Mouse (Mus musculus): Measurements from ENCODE around the gene RPS10-NUDT3. TPM values are rescaled to one million over a fixed set of nuclear protein-coding genes. Genes with fewer than 3 reads are reported as not detected.

RPS10-NUDT3 gene
- not detected for total RNA-seq (2021)
- polyA plus RNA-seq (2012; rRNA removed) = not detected in 2 replicates
- long read RNA-seq, partial matches to known transcripts = 1 of 1 reads
- long read RNA-seq, other reads (novel, unspliced or antisense) = 0 of 1 reads

- Histone ChIP-seq H3K4me1 (ENCODE audit: control insufficient read depth, insufficient read depth, low read length) (peaks cover 4% of the 10 kb centered on the region), H3K4me3 (peak within 1 kb of the TSS; percentile 67), H3K36me3 (ENCODE audit: control insufficient read depth, insufficient read depth, low read length) (peaks cover 2% of the 10 kb centered on the region; the same call in 1 of the 2 replicates), H3K9ac (ENCODE audit: low read depth, low read length) (peak within 1 kb of the TSS; percentile 76), H3K27ac (peak within 1 kb of the TSS; percentile 68), H3K79me2 (replicated peaks; ENCODE audit: control insufficient read depth, insufficient read depth, low read length) (no peaks in the 10 kb centered on the region), H3K27me3 (ENCODE audit: control insufficient read depth, insufficient read depth, low read length) (no peaks in the 10 kb centered on the region)
- TF ChIP-seq CTCF (IDR thresholded peaks at IDR 0.05) = no peak
- TF ChIP-seq POLR2A (IDR thresholded peaks at IDR 0.05; ENCODE audit: insufficient read depth, low read depth, low read length) = peak; percentile 89
- TF ChIP-seq EP300 (IDR thresholded peaks at IDR 0.05; ENCODE audit: insufficient read depth, low read depth, low read length) = 0 out of 2 replicates have a peak, but pooled peaks have one; percentile 15
- DNase-seq = peak; percentile 92 to 94
- under 1% methylated on average over 72 of the region's 72 CpGs for WGBS
- intact Hi-C loops (cut with DNase I) = loop anchor here (10.0 kb wide), 1 partner anchor 420 kb away; no protein-coding TSS in a partner anchor
Observed at GRCm38 (mm10) chr17:27634871-27635574, at the start of gene RPS10-NUDT3. TSS of gene RPS10-NUDT3 (minus strand) at chr17:27635222.

GRCm38 (mm10) chr17:27678924-27679813, 44.1 kb upstream of the RPS10-NUDT3 start:
- Histone ChIP-seq H3K79me2 (replicated peaks; ENCODE audit: control insufficient read depth, insufficient read depth, low read length) (no peaks in the 10 kb centered on the region), H3K27me3 (ENCODE audit: control insufficient read depth, insufficient read depth, low read length) (peaks cover 2% of the 10 kb centered on the region; the same call in 1 of the 2 replicates), H3K27ac (no peak overlapping the region), H3K36me3 (ENCODE audit: control insufficient read depth, insufficient read depth, low read length) (no peaks in the 10 kb centered on the region), H3K9ac (ENCODE audit: low read depth, low read length) (no peak overlapping the region), H3K4me1 (ENCODE audit: control insufficient read depth, insufficient read depth, low read length) (no peaks in the 10 kb centered on the region), H3K4me3 (no peak overlapping the region)
- 50% methylated on average over 11 of the region's 11 CpGs for WGBS
- no peak for DNase-seq
- no peak for TF ChIP-seq EP300 (IDR thresholded peaks at IDR 0.05; ENCODE audit: insufficient read depth, low read depth, low read length)
- no peak for TF ChIP-seq POLR2A (IDR thresholded peaks at IDR 0.05; ENCODE audit: insufficient read depth, low read depth, low read length)
- no peak for TF ChIP-seq CTCF (IDR thresholded peaks at IDR 0.05)
- intact Hi-C loops (cut with DNase I) = no loop called here

GRCm38 (mm10) chr17:27677756-27678155, 42.7 kb upstream of the RPS10-NUDT3 start:
- Histone ChIP-seq H3K4me3 (no peak overlapping the region), H3K4me1 (ENCODE audit: control insufficient read depth, insufficient read depth, low read length) (no peaks in the 10 kb centered on the region), H3K36me3 (ENCODE audit: control insufficient read depth, insufficient read depth, low read length) (no peaks in the 10 kb centered on the region), H3K27me3 (ENCODE audit: control insufficient read depth, insufficient read depth, low read length) (no peaks in the 10 kb centered on the region), H3K79me2 (replicated peaks; ENCODE audit: control insufficient read depth, insufficient read depth, low read length) (no peaks in the 10 kb centered on the region), H3K27ac (no peak overlapping the region), H3K9ac (ENCODE audit: low read depth, low read length) (no peak overlapping the region)
- intact Hi-C loops (cut with DNase I) = no loop called here
- no peak for TF ChIP-seq EP300 (IDR thresholded peaks at IDR 0.05; ENCODE audit: insufficient read depth, low read depth, low read length)
- no peak for TF ChIP-seq CTCF (IDR thresholded peaks at IDR 0.05)
- no peak for TF ChIP-seq POLR2A (IDR thresholded peaks at IDR 0.05; ENCODE audit: insufficient read depth, low read depth, low read length)
- WGBS = 78% methylated on average over 5 of the region's 5 CpGs
- no peak for DNase-seq

- Histone ChIP-seq H3K27ac (no peak overlapping the region), H3K4me1 (ENCODE audit: control insufficient read depth, insufficient read depth, low read length) (no peaks in the 10 kb centered on the region), H3K36me3 (ENCODE audit: control insufficient read depth, insufficient read depth, low read length) (no peaks in the 10 kb centered on the region), H3K4me3 (no peak overlapping the region), H3K79me2 (replicated peaks; ENCODE audit: control insufficient read depth, insufficient read depth, low read length) (no peaks in the 10 kb centered on the region), H3K9ac (ENCODE audit: low read depth, low read length) (no peak overlapping the region), H3K27me3 (ENCODE audit: control insufficient read depth, insufficient read depth, low read length) (no peaks in the 10 kb centered on the region)
- 51% methylated on average over 7 of the region's 7 CpGs for WGBS
- no peak for DNase-seq
- no peak for TF ChIP-seq EP300 (IDR thresholded peaks at IDR 0.05; ENCODE audit: insufficient read depth, low read depth, low read length)
- no peak for TF ChIP-seq POLR2A (IDR thresholded peaks at IDR 0.05; ENCODE audit: insufficient read depth, low read depth, low read length)
- TF ChIP-seq CTCF (IDR thresholded peaks at IDR 0.05) = no peak
- intact Hi-C loops (cut with DNase I) = no loop called here
Observed at GRCm38 (mm10) chr17:27676270-27676669, 41.2 kb upstream of the RPS10-NUDT3 start.

- 43% methylated on average over 9 of the region's 9 CpGs for WGBS
- Histone ChIP-seq H3K36me3 (ENCODE audit: control insufficient read depth, insufficient read depth, low read length) (no peaks in the 10 kb centered on the region), H3K27me3 (ENCODE audit: control insufficient read depth, insufficient read depth, low read length) (no peaks in the 10 kb centered on the region), H3K79me2 (replicated peaks; ENCODE audit: control insufficient read depth, insufficient read depth, low read length) (no peaks in the 10 kb centered on the region), H3K4me3 (no peak overlapping the region), H3K4me1 (ENCODE audit: control insufficient read depth, insufficient read depth, low read length) (no peaks in the 10 kb centered on the region), H3K27ac (no peak overlapping the region), H3K9ac (ENCODE audit: low read depth, low read length) (no peak overlapping the region)
- TF ChIP-seq POLR2A (IDR thresholded peaks at IDR 0.05; ENCODE audit: insufficient read depth, low read depth, low read length) (no peak), CTCF (IDR thresholded peaks at IDR 0.05) (peak; percentile 13; the same call in 1 of the 2 replicates)
- no peak for DNase-seq
- intact Hi-C loops (cut with DNase I) = no loop called here
Observed at GRCm38 (mm10) chr17:27675453-27675852, 40.4 kb upstream of the RPS10-NUDT3 start.
